Mouse (Mus musculus): ENCODE results near the gene Pyy.

The Pyy gene

DNA sequence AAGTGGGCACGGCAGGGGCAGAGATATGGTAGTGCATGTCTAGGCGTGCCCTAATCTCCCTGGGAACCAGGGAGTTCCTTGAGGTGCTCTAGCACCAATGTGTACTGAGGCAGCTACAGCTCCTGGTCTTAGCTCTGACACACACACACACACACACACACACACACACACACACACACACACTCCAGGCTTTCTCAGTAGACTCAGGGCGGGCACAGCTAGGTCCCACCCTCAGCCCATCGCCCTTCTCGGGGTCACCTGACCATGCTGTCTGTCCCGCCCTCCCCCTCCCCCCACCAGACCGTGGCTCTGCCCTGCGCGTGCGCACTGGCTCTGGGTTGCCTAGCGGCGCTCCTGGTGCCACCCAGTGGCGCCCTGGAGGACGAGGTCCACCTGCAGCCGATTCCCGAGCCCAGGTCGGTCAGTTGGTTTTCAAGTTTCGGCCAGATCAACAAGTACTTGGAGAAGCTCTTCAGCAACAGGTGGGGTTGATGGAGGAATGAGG is 10.7 kb downstream of the Pyy start:
- in situ Hi-C loops (cut with MboI; ENCODE audit: unreplicated experiment in 2 of 2): loop anchor here in 1 of 2 experiments (5.0 kb wide), 1 partner anchor 40 kb away; no protein-coding TSS in a partner anchor

DNA sequence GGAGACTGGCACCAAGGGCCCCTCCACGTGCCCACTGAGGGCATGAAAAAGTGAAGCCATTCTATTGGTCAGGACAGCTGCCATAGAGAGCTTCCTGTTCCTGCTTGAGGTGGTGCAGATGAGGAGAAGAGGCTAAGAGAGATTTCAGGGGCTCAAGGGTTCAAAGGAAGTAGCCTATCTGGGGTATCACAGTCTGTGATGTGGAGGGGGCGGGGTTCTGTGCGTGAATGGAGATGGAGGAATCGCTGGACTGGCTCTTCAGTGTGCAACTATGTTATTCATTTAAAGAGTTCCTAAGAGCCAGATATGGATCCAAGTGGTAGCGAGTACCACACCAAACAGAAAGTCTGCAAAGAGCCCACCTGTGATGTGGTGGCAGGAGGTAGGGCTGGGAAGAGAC is 11.2 kb downstream of the Pyy start:
- in situ Hi-C loops (cut with MboI; ENCODE audit: unreplicated experiment in 2 of 2): loop anchor here in 1 of 2 experiments (5.0 kb wide), 1 partner anchor 39 kb away; no protein-coding TSS in a partner anchor

- in situ Hi-C loops (cut with MboI; ENCODE audit: unreplicated experiment in 2 of 2): loop anchor here in 1 of 2 experiments (5.0 kb wide), 1 partner anchor 38 kb away; no protein-coding TSS in a partner anchor
Measured at GRCm38 (mm10) chr11:102095676-102096075, 12.0 kb downstream of the Pyy start.

- in situ Hi-C loops (cut with MboI; ENCODE audit: unreplicated experiment in 2 of 2): no loop called here
Measured at GRCm38 (mm10) chr11:102089088-102089808, 18.4 kb downstream of the Pyy start.

- in situ Hi-C loops (cut with MboI; ENCODE audit: unreplicated experiment in 2 of 2): no loop called here
Measured at GRCm38 (mm10) chr11:102087931-102088898, 19.4 kb downstream of the Pyy start, which contains the start of gene Mpp2. TSS of gene Mpp2 (minus strand) at chr11:102088515.

- in situ Hi-C loops (cut with MboI; ENCODE audit: unreplicated experiment in 2 of 2): no loop called here
Measured at GRCm38 (mm10) chr11:102087081-102087751, 20.4 kb downstream of the Pyy start.

- in situ Hi-C loops (cut with MboI; ENCODE audit: unreplicated experiment in 2 of 2): no loop called here
Measured at GRCm38 (mm10) chr11:102086331-102086730, 21.3 kb downstream of the Pyy start.

GRCm38 (mm10) chr11:102084159-102084558 is 23.5 kb downstream of the Pyy start:
- in situ Hi-C loops (cut with MboI; ENCODE audit: unreplicated experiment in 2 of 2): no loop called here

- in situ Hi-C loops (cut with MboI; ENCODE audit: unreplicated experiment in 2 of 2): no loop called here
Measured at GRCm38 (mm10) chr11:102083193-102083592, 24.4 kb downstream of the Pyy start.

GRCm38 (mm10) chr11:102082322-102082721 is 25.3 kb downstream of the Pyy start:
- in situ Hi-C loops (cut with MboI; ENCODE audit: unreplicated experiment in 2 of 2): no loop called here

DNA sequence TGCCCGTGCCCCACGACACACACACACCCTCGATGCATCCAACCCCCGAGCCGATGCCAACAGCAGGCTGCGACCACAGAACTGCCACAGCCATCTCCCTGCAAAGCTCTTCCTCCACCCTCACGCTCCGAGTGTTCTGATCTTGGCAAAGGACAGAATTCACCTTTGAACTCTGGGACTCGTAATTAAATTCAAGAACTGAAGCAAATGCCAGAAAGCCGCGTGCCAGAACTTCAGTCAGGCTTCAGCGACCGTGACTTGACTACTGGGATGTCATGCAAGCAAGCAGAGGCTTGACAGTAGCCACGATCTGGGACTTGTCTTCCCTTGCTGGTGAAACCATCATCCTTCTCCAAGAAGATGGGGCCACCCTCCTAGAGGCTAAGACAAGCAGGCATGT is 33.9 kb downstream of the Pyy start:
- in situ Hi-C loops (cut with MboI; ENCODE audit: unreplicated experiment in 2 of 2): no loop called here

DNA sequence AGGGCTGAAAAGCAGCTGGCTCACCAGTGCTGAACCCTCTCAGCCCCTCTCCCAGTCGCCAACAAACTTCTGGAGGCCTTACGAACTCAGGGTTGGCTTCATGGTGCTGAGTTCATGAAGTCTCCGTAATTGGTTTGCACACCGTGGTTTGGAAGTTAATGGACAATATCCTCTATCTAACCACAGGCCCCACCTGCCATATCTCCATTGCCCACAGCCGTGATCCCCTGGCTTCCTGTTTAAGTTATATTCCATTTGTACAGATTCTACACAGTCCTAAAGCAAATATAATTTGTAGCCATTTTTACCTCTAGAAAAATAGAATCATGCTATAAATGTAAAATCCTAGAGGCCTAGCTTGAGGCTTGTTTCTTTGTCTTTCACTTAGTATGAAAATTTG is 34.9 kb downstream of the Pyy start:
- in situ Hi-C loops (cut with MboI; ENCODE audit: unreplicated experiment in 2 of 2): no loop called here

GRCm38 (mm10) chr11:102070426-102070825 is 37.2 kb downstream of the Pyy start:
- in situ Hi-C loops (cut with MboI; ENCODE audit: unreplicated experiment in 2 of 2): no loop called here

DNA sequence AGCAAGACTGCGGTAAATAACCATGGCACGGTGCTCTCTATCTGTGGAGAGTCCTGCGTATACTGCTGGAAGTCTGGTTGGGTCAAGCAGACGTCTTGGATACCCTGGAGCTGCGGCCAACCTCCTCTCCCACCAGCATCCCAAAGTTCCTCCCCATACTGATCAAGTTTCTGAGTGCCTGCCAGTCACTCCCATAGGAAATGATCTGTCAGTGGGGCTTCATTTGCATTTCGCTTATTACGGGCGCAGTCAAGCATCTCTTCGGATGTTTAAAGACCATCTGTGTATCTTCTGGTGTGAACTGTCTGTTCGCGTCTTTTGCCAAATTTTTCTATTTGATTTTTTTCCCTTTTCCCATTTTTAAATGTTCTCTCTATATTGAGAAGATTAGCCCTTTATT is 38.0 kb downstream of the Pyy start:
- in situ Hi-C loops (cut with MboI; ENCODE audit: unreplicated experiment in 2 of 2): loop anchor here (5.0 to 10.0 kb wide), 5 partner anchors 68 to 585 kb away; partner anchors contain the start of genes Asb16 (in 1 of the 2) and Hdac5 (in 1 of the 2)

- in situ Hi-C loops (cut with MboI; ENCODE audit: unreplicated experiment in 2 of 2): loop anchor here (5.0 to 10.0 kb wide), 5 partner anchors 68 to 586 kb away; partner anchors contain the start of genes Asb16 (in 1 of the 2) and Hdac5 (in 1 of the 2)
Measured at GRCm38 (mm10) chr11:102068969-102069368, 38.7 kb downstream of the Pyy start.

GRCm38 (mm10) chr11:102063076-102063475 is 44.6 kb downstream of the Pyy start:
- in situ Hi-C loops (cut with MboI; ENCODE audit: unreplicated experiment in 2 of 2): loop anchor here (5.0 to 10.0 kb wide), 3 partner anchors 74 to 592 kb away; partner anchors contain the start of gene Hdac5 (in 1 of the 2)

DNA sequence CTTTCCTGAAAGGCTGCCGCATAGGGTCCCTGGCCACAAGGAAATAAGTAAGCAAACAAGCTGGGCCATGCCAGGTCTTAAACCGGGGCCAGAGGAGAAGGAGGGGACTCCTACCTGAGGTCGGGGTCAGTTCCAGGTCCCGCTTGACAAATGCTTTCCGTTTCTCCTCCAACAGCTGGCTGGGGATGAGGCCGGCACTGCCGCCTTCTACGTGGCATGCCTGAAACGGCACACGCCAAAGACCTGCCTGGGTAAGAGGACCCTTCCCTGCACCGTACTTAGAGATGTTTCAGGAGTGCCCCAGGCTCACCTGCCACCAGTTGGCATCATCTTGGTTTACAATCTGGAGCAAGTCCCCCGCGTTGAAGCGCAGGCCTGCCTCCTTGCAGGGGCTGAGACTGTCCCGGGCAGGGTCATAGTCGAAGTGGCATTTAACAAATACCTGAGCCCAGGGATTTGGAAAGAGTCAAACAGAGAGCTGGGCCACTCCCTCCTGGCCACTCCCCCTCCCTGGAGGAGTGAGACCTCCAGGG is 45.6 kb downstream of the Pyy start:
- in situ Hi-C loops (cut with MboI; ENCODE audit: unreplicated experiment in 2 of 2): loop anchor here (5.0 to 10.0 kb wide), 3 partner anchors 75 to 593 kb away; partner anchors contain the start of gene Hdac5 (in 1 of the 2)

- in situ Hi-C loops (cut with MboI; ENCODE audit: unreplicated experiment in 2 of 2): loop anchor here (5.0 to 10.0 kb wide), 3 partner anchors 76 to 593 kb away; partner anchors contain the start of gene Hdac5 (in 1 of the 2)
Measured at GRCm38 (mm10) chr11:102061236-102061940, 46.2 kb downstream of the Pyy start.

Measured in v-Abl transformed pro-B cells (cell line).